Mouse (Mus musculus) C2C12 (cell line): ENCODE data around the gene Tmem26. TPM values are rescaled to one million over a fixed set of nuclear protein-coding genes. Genes with fewer than 3 reads are reported as not detected.

Experiments used
- H3K27me3 ChIP-seq: one replicate; pipeline ENCODE4 v1.6.1; 2011; ENCODE audit not compliant: control insufficient read depth, insufficient read depth, insufficient read length
- H3K36me3 ChIP-seq: one replicate; pipeline ENCODE4 v1.6.1; 2011; ENCODE audit not compliant: control insufficient read depth, insufficient read depth
- H3K4me3 ChIP-seq: one replicate; pipeline ENCODE4 v1.5.1; 2011; ENCODE audit warnings: mild to moderate bottlenecking, control low read depth; ENCODE audit not compliant: poor library complexity, insufficient read depth, severe bottlenecking
- H3K79me2 ChIP-seq: one replicate; pipeline ENCODE4 v1.6.1; 2011; ENCODE audit not compliant: control insufficient read depth, insufficient read depth
- H3K79me3 ChIP-seq: one replicate; pipeline ENCODE4 v1.6.1; 2011; ENCODE audit warnings: low read depth, control low read depth
- H3ac ChIP-seq: one replicate; pipeline ENCODE3; 2011; ENCODE audit warnings: low read depth; ENCODE audit not compliant: control insufficient read depth, insufficient read length
- CEBPB ChIP-seq: IDR thresholded peaks from one replicate; pipeline ENCODE4 v1.6.1; 2011; ENCODE audit warnings: low read depth, mild to moderate bottlenecking, control low read depth, moderate library complexity
- CTCF ChIP-seq: IDR thresholded peaks from one replicate; pipeline ENCODE4 v1.5.1; 2011; ENCODE audit not compliant: control insufficient read depth, insufficient read depth, insufficient read length
- FOSL1 ChIP-seq: IDR thresholded peaks from one replicate; pipeline ENCODE4 v1.8.0; 2011; ENCODE audit warnings: mild to moderate bottlenecking, low read length; ENCODE audit not compliant: poor library complexity, insufficient read depth, severe bottlenecking
- MAX ChIP-seq: IDR thresholded peaks from one replicate; pipeline ENCODE4 v1.6.1; 2011; ENCODE audit warnings: mild to moderate bottlenecking, control low read depth
- MYOD1 ChIP-seq: IDR thresholded peaks from one replicate; pipeline ENCODE4 v1.6.1; 2011; ENCODE audit warnings: low read depth; ENCODE audit not compliant: control insufficient read depth, insufficient read length
- MYOG ChIP-seq: IDR thresholded peaks from one replicate; pipeline ENCODE4 v1.6.1; 2011; ENCODE audit not compliant: control insufficient read depth, insufficient read length; ENCODE audit errors: extremely low read depth
- USF1 ChIP-seq: IDR thresholded peaks from one replicate; pipeline ENCODE4 v1.6.1; 2011; ENCODE audit warnings: low read depth, mild to moderate bottlenecking, control low read depth, moderate library complexity
- long read RNA-seq, 2 experiments: library from polyadenylated mRNA; unstranded; transcript quantifications; one replicate each; pipeline ENCODE4 v2.0.0; 2019 to 2020
- polyA plus RNA-seq: library from polyadenylated mRNA; unstranded; fragments of >200 nt; fragmentation: generic; extraction: Trizol; gene quantifications from one replicate; pipeline ENCODE4 v1.2.1, GENCODE M21; 2012; ENCODE audit warnings: missing spikeins

Gene Tmem26
- polyA plus RNA-seq, result not detected
- long read RNA-seq, experiment 1, partial matches to known transcripts, result 0 of 1 reads
- long read RNA-seq, experiment 1, other reads (novel, unspliced or antisense), result 1 of 1 reads
- long read RNA-seq, experiment 2, result 0 reads

DNA sequence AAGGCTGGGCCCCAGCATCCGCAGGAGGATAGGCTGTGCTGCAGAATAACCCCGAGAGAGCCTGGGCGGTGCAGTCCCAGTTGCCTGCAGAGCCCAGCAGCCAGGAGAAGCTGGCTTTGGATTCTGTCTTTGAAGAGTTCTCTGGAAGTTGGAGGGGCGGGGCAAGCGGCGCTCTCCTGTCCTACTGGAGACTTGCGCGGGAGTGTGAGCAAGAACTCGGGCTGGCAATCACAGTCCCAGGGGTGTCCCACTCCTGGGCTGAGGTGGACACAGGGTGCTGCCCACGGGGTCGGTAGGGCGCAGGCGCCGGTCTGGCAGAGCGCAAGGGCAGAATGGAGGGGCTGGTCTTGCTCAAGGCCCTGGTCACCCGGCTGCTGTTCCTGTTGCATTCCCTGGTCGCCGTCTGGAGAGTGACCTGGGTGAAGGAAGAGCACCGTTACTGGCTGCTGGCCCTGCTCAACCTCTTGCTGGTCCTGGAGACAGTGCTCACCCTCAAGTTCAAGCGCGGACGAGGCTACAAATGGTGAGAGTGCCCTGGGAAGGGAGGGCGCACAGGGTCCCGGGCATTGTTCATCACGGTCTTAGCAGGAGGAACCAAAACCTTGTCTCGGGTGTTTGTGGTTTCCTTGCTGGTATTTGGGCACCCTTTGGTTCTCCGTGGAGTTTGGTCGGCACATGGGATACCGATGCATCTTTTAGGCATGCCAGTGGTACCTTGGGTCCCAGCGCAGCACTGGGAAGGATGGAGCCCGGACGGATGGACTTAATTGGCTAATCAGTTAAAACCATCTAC is at the start of gene Tmem26:
TSS of gene Tmem26 (plus strand) at position 79 of the 793 bp plus-strand sequence.
- Histone ChIP-seq H3K79me2 (no peaks in the 10 kb centered on the region), H3K79me3 (no peaks in the 10 kb centered on the region), H3K27me3 (no peaks in the 10 kb centered on the region), H3K36me3 (no peaks in the 10 kb centered on the region), H3ac (no peak within 1 kb of the TSS), H3K4me3 (no peak within 1 kb of the TSS)
- TF ChIP-seq MAX (no peak), MYOD1 (no peak), MYOG (no peak), USF1 (no peak), CTCF (no peak), FOSL1 (no peak), CEBPB (no peak)

DNA sequence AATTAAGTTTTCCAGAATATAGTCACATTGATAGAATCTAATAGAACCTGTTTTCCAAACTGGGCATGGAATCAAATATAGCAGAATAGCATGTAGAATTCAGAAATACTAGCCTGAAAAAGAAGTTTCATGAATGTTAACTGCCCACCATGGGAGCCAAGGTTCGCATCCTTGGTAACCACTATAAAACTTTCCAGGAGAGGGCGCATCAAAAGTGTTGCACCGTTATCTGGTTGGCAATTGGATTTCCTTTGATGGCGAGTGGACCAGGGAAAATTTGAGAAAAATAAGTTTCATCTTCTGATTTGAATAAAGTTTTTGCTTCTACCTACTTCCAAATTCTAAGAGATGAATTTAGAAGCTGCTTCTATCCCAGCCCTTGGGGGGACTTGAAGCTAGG is 44.8 kb upstream of the Tmem26 start:
- no peaks in the 10 kb centered on the region for H3K79me3 ChIP-seq
- no peak overlapping the region for H3ac ChIP-seq
- H3K79me2 ChIP-seq, result no peaks in the 10 kb centered on the region
- no peaks in the 10 kb centered on the region for H3K27me3 ChIP-seq
- TF ChIP-seq FOSL1, result no peak
- TF ChIP-seq CTCF, result no peak
- no peak for TF ChIP-seq CEBPB
- no peak for TF ChIP-seq MAX
- no peak for TF ChIP-seq MYOD1
- TF ChIP-seq USF1, result no peak
- TF ChIP-seq MYOG, result no peak
- no peak overlapping the region for H3K4me3 ChIP-seq
- no peaks in the 10 kb centered on the region for H3K36me3 ChIP-seq

DNA sequence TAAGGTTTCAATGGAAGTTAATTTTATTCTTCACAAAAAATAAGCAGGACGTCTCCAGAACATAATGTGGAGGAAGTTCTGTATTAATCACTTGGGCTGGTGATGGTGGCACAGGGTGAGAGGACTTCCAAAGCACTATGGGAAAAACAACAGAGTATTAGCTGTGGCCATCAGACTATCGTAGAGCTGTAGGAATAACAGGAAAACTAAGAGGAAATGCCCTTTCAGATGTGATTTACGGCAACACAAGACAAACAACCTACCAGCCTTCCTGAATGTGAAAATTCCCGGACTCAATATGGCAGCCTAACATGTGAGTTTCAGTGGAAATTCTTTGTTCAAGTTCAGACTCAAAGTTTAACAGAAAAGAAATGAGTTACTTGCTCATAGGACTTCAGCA is 42.2 kb upstream of the Tmem26 start:
- no peaks in the 10 kb centered on the region for H3K79me2 ChIP-seq
- H3K27me3 ChIP-seq, result no peaks in the 10 kb centered on the region
- H3K36me3 ChIP-seq, result no peaks in the 10 kb centered on the region
- H3K79me3 ChIP-seq, result no peaks in the 10 kb centered on the region
- H3K4me3 ChIP-seq, result no peak overlapping the region
- no peak overlapping the region for H3ac ChIP-seq
- TF ChIP-seq CTCF, result no peak
- no peak for TF ChIP-seq USF1
- TF ChIP-seq MAX, result no peak
- TF ChIP-seq MYOD1, result no peak

DNA sequence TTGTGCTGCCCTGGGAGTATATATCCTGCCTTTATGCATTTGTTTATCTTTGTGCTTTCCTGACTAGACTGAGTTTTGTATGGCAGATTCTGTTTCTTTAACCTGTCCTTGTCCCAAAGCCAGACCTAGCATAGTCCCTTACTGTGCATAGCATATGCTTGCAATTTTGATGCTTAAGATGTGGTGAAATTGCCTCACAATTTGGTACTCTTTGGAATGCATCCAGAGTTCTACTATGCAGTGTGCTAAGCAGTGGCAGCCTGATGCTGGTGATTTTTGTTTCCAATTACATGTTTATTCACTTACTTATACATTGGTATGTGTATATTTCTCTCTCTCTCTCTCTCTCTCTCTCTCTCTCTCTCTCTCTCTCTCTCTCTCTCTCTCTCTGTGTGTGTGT is 37.9 kb upstream of the Tmem26 start:
- no peaks in the 10 kb centered on the region for H3K36me3 ChIP-seq
- no peak overlapping the region for H3ac ChIP-seq
- H3K4me3 ChIP-seq, result no peak overlapping the region
- no peaks in the 10 kb centered on the region for H3K79me3 ChIP-seq
- no peaks in the 10 kb centered on the region for H3K27me3 ChIP-seq
- TF ChIP-seq CEBPB (no peak), MYOD1 (no peak), MAX (no peak), FOSL1 (no peak), USF1 (no peak), CTCF (no peak), MYOG (no peak)
- H3K79me2 ChIP-seq, result no peaks in the 10 kb centered on the region

DNA sequence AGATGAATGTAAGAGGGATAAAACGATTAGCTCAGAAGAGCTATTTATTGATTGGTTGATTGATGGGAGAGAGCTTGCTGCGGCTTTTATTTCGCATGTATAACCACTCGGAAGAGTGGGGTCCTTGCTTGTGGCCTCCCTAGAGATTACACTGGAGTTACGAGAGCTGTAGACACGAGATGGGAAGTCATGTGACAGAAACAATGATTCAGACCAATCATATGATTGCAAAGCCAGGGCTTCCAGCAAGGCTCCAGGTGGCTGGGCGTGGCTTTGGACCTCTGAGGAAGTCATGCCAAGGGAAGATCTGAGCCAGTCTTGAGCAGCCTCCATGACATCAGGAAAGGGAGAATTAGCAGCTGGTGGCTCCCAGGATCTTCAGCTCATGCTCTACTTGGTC is 32.3 kb upstream of the Tmem26 start:
- no peak for TF ChIP-seq CEBPB
- no peak for TF ChIP-seq FOSL1
- TF ChIP-seq USF1, result no peak
- no peak for TF ChIP-seq MYOD1
- no peak for TF ChIP-seq MYOG
- no peak for TF ChIP-seq CTCF
- no peak for TF ChIP-seq MAX
- Histone ChIP-seq H3K36me3 (no peaks in the 10 kb centered on the region), H3ac (no peak overlapping the region), H3K79me3 (no peaks in the 10 kb centered on the region), H3K79me2 (no peaks in the 10 kb centered on the region), H3K27me3 (no peaks in the 10 kb centered on the region), H3K4me3 (no peak overlapping the region)
